Mouse (Mus musculus) spleen, adult 2 months (tissue): ENCODE measurements around the gene Cped1. TPM values are rescaled to one million over a fixed set of nuclear protein-coding genes. Genes with fewer than 3 reads are reported as not detected.

ENCODE experiments used
- DNase-seq, 2 experiments: peaks; one replicate each; pipeline versions ENCODE4 v3.0.0 to v3.0.0-alpha.2; 2012 to 2021; ENCODE audit warnings: low spot score in 2 of 2, low read depth in 1 of 2
- H3K27ac ChIP-seq: fragments of 200-500 bp; 2 replicates; pipeline ENCODE4 v1.5.1; 2012; ENCODE audit warnings: low read length, inconsistent platforms; ENCODE audit not compliant: insufficient read depth
- H3K27me3 ChIP-seq: fragments of 200-500 bp; 2 replicates; pipeline ENCODE4 v1.6.1; 2012; ENCODE audit warnings: mild to moderate bottlenecking, moderate library complexity, low read length, inconsistent platforms; ENCODE audit not compliant: control insufficient read depth, insufficient read depth
- H3K36me3 ChIP-seq: fragments of 200-500 bp; 2 replicates; pipeline ENCODE4 v1.6.1; 2012; ENCODE audit warnings: mild to moderate bottlenecking, low read length, inconsistent platforms; ENCODE audit not compliant: control insufficient read depth, insufficient read depth
- H3K4me1 ChIP-seq: fragments of 200-500 bp; 2 replicates; pipeline ENCODE4 v1.6.1; 2011; ENCODE audit warnings: inconsistent platforms; ENCODE audit not compliant: control insufficient read depth, insufficient read depth, insufficient read length
- H3K4me3 ChIP-seq: fragments of 200-500 bp; 2 replicates; pipeline ENCODE4 v1.5.1; 2011; ENCODE audit warnings: mild to moderate bottlenecking, inconsistent platforms; ENCODE audit not compliant: insufficient read depth, insufficient read length; ENCODE audit errors: extremely low read depth
- CTCF ChIP-seq: fragments of 200-500 bp; IDR thresholded peaks from 2 replicates; pipeline ENCODE4 v1.5.1; 2011; ENCODE audit warnings: mild to moderate bottlenecking, inconsistent platforms; ENCODE audit not compliant: insufficient read depth, insufficient read length, insufficient replicate concordance; ENCODE audit errors: extremely low read depth
- POLR2A ChIP-seq: fragments of 200-500 bp; IDR thresholded peaks from 2 replicates; pipeline ENCODE4 v1.6.1; 2011; ENCODE audit warnings: low read depth, low read length, inconsistent platforms
- WGBS: fragments of 180-500 bp; shearing (Covaris S2); methylation state at CpG from one replicate; pipeline ENCODE4 v1.1.7; 2018; 5-methylcytosine and 5-hydroxymethylcytosine counted together
- polyA plus RNA-seq: library from polyadenylated mRNA; depleted of rRNA; stranded (reverse); fragments of >200 nt; gene quantifications from 2 replicates; pipeline ENCODE4 v1.2.3, GENCODE M21; 2012

Gene Cped1
- polyA plus RNA-seq, 1 experiment, result 2.7 TPM

DNA sequence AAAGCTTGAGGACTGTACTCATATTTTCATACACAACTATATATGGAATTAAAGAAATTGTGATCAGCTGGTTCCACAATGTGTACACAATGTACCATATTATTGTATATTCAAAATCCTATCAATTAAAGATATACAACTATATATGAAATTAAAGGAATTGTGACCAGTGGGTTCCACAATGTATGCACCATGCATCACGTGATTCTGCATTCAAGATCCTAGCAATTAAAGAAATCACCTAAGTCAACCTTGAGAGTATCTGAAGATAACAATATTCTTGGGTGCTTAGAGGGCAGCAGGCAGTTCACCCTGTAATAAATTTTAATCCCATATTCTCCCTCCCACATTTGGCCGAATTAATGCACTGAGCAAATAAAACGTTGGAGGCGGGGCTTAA lies 280.3 kb downstream of the Cped1 start:
- WGBS, result 85% methylated on average over 4 of the region's 4 CpGs
- H3K27ac ChIP-seq, result no peak overlapping the region
- TF ChIP-seq POLR2A (no peak), CTCF (no peak)

DNA sequence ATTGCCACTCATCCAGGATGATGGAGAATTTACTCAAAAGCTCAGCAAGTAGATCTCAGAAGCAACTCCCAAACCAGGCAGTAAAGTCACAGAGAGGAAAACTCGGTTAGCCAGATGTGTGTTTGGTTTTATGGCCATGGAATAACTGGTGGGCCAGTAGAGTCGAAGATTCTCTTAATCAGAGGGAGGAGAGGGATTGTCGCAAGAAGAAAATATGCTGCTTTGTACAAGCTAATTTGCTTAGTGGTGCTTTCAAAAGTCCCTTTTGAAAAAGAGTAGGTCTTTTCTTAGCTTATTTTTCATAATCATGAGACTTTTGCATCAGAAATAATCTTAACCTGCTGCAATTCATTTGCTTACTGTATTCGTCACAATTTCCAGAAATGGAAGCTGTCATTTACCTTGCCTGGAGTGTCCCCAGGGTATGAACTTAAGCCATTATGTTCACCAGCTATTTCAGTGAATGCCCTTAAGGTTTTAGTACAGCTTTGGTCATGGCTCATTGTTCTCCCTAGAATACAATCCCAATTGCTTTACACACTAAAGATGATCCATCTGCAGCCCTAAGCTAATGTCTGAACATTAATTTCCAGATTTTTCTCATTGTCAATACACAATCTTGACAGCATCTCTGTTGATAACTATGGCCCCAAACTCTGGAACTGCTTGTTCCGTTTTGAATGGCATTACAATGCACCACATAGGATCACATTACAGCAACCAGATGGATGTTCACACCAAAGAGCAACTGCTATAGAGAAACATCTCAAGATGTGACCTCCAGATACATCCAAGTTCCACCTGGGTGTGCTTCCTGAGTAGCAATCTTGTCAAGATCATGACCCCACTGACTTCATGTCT lies 282.3 kb downstream of the Cped1 start:
- 82% methylated on average over 5 of the region's 5 CpGs for whole genome bisulfite sequencing
- no peak overlapping the region for H3K27ac ChIP-seq
- TF ChIP-seq POLR2A (no peak), CTCF (no peak)
- H3K36me3 ChIP-seq, result no peaks in the 10 kb centered on the region
- no peak for DNase-seq
- no peak overlapping the region for H3K4me3 ChIP-seq
- H3K27me3 ChIP-seq, result no peaks in the 10 kb centered on the region
- H3K4me1 ChIP-seq, result no peaks in the 10 kb centered on the region

More for the DNA sequence above, 280.3 kb downstream of the Cped1 start:
- Histone ChIP-seq H3K4me1 (no peaks in the 10 kb centered on the region), H3K27me3 (no peaks in the 10 kb centered on the region), H3K4me3 (no peak overlapping the region), H3K36me3 (no peaks in the 10 kb centered on the region)
- DNase-seq, result no peak

DNA sequence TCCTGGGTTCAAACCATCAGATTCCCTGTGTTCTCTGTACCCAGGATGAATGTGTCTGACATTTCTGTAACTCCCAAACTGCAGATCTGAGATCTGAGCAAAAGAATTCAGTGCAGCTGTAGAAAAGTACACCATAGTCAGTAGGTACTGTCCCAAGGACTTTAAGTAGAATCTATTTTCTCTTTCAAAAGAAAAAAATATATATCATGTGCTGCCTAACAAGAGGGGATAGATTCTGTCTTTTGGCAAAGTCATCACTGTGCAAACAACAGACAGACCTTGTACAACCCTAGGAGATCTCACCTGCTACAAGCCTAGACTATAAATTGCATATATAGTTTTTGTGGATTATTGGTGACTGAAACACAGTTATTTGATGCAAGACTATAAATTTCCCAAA lies 283.0 kb downstream of the Cped1 start:
- DNase-seq, result no peak
- no peaks in the 10 kb centered on the region for H3K27me3 ChIP-seq
- no peak overlapping the region for H3K4me3 ChIP-seq
- H3K27ac ChIP-seq, result no peak overlapping the region
- no peaks in the 10 kb centered on the region for H3K4me1 ChIP-seq
- H3K36me3 ChIP-seq, result no peaks in the 10 kb centered on the region
- TF ChIP-seq POLR2A, result no peak
- no peak for TF ChIP-seq CTCF

DNA sequence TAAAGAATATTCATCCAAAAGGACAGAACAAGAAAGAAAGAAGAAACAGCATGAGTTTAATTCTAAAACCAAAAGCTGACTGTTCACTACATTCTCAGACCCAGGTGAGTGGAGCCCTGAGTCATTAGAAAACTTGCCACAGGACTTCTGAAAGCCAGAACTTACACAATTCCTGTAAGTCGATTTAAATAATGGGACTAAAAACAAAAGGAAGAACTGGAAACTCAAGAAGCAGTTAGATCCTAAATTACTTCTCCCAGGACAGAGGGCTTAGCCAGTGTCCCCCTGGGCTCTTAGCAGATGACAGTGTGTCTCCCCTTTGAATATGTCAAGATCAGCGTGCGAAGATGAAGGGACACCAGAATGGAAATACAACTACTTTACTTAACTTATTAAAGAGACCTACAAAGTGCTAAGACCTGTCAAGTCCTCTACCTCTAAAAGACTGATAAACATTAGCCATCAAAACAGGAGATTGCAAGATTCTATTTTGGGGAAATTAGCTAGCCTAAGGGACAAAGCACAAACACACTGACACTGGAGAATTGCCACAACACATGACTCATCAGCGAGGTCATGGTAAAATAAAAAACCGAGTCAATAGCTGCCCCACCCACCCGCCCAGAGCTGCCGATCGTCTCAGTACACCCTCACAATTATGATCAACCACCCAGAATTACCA lies 284.3 kb downstream of the Cped1 start:
- no peak for DNase-seq
- Histone ChIP-seq H3K4me3 (no peak overlapping the region), H3K27ac (no peak overlapping the region), H3K36me3 (no peaks in the 10 kb centered on the region), H3K27me3 (no peaks in the 10 kb centered on the region), H3K4me1 (no peaks in the 10 kb centered on the region)
- TF ChIP-seq POLR2A (no peak), CTCF (no peak)
- 66% methylated on average over 8 of the region's 8 CpGs for WGBS

DNA sequence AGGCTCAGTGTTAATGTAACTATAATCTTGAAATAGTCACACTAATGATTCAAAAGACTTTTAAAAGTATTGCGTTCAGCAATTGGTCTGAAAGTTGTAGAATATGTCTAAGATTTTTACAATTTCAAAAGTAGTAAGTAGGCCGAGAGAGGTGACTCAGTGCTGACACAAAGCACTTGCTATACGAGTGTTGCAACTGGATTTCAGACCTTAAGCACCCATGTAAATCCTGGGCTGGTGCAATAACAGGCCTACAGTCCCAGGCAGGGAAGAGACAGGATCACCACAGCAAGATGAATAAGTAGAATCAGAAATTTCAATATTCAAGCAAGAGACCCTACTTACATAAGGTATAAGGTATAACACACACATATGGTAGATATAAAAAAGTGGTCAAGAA lies 292.2 kb downstream of the Cped1 start:
- 92% methylated on average over 3 of the region's 3 CpGs for WGBS
- H3K27ac ChIP-seq, result no peak overlapping the region
- H3K4me3 ChIP-seq, result no peak overlapping the region
- no peaks in the 10 kb centered on the region for H3K4me1 ChIP-seq
- no peak for DNase-seq
- H3K27me3 ChIP-seq, result no peaks in the 10 kb centered on the region
- no peaks in the 10 kb centered on the region for H3K36me3 ChIP-seq
- TF ChIP-seq CTCF, result no peak
- no peak for TF ChIP-seq POLR2A

DNA sequence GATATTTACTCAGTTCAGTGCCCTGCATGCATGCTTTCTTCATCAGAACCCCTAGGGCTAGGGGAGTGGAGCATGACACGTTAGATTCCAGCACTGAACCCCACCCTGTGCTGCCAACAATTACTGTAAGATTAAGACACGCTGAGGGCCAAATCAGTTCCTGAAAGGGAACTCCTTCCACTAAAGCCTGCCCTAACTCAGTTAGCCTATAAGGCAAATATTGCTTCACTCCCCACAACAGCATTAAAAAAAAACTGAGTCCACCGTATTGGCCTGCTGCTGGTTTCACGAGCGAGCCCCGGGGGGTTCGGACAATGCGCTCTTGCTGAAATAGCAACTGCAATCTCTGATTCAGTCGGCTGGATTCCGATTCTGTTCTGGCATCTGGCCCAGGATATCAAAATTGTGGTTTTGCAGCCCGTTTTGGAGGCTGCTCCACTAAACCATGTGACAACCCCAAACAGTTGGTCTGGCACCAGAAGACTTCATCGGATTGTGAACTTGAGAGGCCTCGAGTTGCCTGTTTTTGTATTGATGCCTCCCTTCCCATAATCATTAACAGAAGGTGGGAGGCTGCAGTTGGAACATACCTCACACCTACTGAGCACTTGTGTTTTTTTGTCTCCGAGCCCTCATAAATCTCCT lies 294.6 kb downstream of the Cped1 start:
- Histone ChIP-seq H3K4me1 (no peaks in the 10 kb centered on the region), H3K36me3 (no peaks in the 10 kb centered on the region), H3K27ac (no peak overlapping the region), H3K27me3 (no peaks in the 10 kb centered on the region; the same call in 1 of the 2 replicates), H3K4me3 (no peak overlapping the region)
- no peak for TF ChIP-seq CTCF
- no peak for TF ChIP-seq POLR2A
- WGBS, result 31% methylated on average over 14 of the region's 14 CpGs
- no peak for DNase-seq

DNA sequence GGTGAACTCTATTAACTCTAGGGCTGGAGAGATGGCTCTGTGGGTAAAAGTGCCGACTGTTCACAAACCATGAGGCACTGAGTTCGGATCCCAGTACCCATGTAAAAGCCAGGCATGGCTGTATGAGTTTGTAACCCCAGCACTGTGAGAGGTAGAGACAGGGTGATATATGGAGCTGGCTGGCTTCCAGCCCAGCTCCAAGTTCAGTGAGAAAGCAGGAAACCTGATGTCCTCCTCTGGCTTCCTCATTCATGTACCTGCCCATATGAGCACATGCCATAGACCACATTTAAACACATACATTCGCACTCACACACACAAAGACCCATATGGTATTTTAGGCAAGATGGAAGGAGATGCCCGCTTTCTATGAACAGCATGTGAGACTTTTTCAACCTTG lies 296.7 kb downstream of the Cped1 start:
- Histone ChIP-seq H3K4me1 (no peaks in the 10 kb centered on the region), H3K27me3 (no peaks in the 10 kb centered on the region; the same call in 1 of the 2 replicates), H3K4me3 (no peak overlapping the region), H3K36me3 (no peaks in the 10 kb centered on the region), H3K27ac (no peak overlapping the region)
- WGBS, result 54% methylated on average over 4 of the region's 4 CpGs
- DNase-seq, result no peak
- TF ChIP-seq POLR2A (no peak), CTCF (no peak)
